Mouse (Mus musculus) adrenal gland, postnatal 14 days (tissue): ENCODE measurements around the gene Ube2n. TPM values are rescaled to one million over a fixed set of nuclear protein-coding genes. Genes with fewer than 3 reads are reported as not detected.
A peak's percentile ranks its signal among the peaks of the same experiment; 100 is the strongest.
"Not testable (repeated sequence)": the region's sequence is repeated elsewhere in the genome, so short reads cannot be mapped to it uniquely, and the experiment has no call there.

Experiments
- DNase-seq: peaks from one replicate; pipeline ENCODE4 v3.0.0; 2021; ENCODE audit warnings: mixed read lengths
- total RNA-seq: library from RNA; stranded (reverse); gene quantifications from 2 replicates; pipeline ENCODE4 v1.2.3, GENCODE M21; 2021

The Ube2n gene
- total RNA-seq, 1 experiment from 2014 or later, result 134 TPM

DNA sequence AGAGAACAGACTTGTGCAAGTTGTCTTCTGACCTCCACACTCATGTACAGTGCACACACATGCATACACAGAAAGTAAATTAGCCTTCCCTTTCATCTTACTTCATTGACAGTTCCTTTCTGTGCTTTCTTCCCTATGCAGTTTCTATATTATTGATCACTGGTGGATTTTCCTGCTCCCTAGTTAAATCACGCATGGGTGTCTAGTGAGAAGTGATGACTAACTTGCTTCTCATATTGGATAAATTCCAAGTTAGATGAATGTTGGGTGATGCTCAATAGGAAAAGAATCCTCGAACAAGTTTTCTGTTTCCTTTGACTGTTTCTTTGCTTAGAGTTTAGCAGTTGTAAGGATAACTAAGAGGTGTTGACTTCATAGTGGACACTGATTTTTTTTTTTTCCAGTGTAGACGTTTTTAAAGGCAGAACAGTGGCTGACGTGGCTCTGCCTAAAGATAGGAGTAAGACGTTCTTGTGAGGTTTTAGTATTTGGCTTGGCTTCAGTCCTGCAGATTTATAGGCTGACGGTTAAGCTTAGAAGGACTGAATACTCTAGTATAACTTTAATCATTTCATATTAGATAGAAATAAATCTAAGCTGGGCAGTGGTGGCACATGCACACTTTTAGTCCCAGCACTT, 10.2 kb downstream of the Ube2n start:
- no peak for DNase-seq

- DNase-seq, result no peak
These were observed 10.9 kb downstream of the Ube2n start for GRCm38 (mm10) chr10:95525871-95526270.

- no peak for DNase-seq
These were observed 11.7 kb downstream of the Ube2n start for GRCm38 (mm10) chr10:95526495-95527122.

DNA sequence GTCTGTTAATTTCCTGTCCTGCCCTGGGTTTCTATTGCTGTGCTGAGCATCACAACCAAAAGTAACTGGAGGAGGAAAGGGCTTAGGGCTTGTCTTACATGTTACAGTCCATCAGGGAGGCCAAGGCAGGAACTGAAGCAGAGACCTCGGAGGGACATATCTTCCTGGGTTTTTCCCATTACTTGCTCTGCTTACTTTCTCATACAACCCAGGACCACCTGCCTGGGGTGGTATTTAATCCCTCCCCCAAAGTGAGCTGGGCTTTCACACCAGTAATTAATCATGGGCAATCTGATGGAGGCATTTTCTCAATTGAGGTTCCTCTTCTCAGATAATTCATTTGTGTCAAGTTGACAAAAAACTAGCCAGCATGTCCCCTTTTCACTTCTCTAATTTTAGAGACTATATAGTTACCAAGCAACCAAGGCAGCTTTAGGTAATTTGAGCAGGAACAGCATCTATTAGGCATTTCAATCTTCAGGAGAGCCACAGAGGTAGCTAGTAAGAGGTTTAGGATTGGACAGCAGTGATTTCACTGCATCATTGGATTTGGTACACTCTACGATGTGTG, 15.7 kb downstream of the Ube2n start:
- no peak for DNase-seq

- no peak for DNase-seq
These were observed 18.0 kb downstream of the Ube2n start for GRCm38 (mm10) chr10:95532916-95533315.

DNA sequence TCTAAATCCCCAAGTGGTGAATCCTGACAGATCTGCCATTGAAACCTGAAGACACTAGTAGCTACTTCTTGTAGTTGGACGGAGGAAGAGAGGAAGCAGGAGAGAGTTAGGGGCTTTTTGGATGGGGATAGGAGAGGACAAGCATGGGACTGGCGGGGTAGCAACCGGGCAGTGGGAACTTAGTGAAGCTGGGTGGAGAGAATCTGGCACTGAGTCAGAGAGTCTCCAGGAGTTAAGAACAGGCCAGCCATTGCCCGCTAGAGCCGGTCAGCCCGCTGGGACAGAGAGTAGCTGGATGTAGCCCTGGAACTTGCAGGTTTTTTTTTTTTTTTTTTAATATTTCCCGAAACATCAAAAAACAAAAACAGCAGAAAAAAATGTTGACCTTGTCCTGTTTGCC, 18.4 kb downstream of the Ube2n start:
- DNase-seq, result peak; percentile 39

DNA sequence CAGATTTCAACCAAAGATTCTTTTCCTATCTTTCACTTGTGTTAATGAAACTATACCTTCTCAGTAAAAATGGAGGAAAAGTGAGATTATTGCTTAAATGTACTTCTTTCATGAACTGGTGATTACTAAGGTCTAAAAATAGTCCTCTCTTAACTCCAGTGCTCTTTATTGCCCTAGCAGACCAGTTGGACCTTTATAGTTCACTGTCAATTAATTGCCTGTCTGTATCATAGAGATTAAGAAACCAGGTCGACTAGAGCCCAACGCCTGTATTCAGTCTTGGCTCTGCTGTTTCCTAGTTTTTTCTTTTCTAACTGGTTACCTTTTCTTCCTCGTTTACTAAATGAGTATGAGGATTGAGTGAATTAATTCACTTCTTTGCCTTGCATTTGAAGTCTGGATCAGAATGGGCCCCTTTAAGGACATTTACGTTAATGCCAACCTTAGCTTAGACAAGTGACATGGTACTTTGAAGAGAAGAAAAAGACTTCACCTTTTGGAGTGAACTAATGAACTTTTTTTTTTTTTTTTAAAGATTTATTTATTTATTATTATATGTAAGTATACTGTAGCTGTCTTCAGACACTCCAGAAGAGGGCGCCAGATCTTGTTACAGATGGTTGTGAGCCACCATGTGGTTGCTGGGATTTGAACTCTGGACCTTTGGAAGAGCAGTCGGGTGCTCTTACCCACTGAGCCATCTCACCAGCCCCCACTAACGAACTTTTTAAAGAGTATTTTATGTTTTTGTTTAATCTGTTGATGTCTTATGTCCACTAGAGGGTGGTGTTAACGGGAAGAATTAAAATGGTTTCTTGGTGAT, 20.7 kb downstream of the Ube2n start:
- no peak for DNase-seq

DNA sequence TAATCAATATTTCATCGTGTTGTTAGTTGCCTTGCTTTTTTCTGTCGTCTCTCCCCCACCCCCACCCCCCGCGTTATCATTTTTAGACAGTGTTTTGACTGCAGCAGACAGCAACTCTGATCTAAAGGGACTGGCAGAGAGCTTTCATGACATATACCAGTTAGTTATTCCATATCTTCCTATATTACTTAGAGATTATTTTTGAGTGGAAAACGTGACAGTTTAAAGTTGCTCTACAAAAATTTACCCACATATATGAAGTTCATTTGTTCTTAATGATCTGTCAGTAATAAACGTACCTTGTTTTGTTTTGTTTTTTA, 21.2 kb downstream of the Ube2n start:
- DNase-seq, result no peak

DNA sequence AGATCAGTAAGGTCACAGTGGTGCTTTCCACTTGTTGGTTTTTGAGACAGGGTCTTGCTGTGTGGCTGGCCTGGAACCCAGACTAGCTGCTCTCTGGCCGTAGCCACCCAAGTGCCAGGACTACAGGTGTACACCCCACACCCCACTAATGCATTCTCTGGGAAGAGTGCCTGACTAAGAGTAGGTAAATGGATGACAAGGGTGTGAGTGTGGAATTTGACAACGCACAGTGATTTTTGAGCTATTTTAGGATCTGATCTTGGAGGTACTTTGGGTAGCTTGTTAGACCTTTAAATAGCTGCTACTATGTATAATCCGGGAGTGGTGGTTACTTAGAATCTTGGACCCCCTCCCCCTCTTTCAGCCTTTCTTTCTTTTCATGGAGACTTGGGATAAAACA, 24.3 kb downstream of the Ube2n start:
- DNase-seq, result no peak

DNA sequence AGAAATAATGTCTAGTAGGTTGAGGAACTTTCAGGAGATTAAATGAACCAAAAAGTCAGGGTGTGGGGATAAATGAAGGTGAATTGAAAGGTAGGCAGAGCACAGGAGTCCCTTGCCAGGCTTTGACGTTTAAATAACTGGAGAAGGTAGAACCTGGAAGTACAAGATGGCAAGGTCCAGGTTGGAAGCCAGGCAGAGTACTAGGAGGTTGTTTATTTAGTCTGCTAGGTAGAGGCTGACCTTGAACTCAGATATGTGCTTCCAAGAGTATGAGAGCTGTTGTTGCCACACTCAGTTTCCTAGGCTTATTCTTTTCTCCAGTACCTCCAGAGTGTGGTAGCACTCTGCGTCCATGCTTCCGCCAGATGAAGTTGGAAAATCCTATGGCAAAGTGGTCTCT, 24.9 kb downstream of the Ube2n start:
- no peak for DNase-seq

DNA sequence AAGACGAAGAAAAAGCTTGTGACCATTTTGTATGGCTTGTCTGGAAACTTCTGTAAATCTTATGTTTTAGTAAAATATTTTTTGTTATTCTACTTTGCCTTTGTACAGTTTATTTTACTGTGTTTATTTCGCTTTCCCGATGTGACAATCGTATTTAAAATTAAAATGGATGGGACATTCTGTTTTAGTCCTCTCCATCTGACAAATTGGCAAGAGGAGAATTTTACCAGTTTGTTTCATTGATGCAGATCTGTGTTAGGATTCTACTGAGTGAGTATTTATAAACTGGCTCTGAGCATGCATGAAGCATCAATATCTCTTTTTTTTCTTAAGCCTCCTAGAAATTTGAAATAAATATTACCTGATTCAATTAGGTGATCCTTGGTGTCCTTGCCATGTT, 28.0 kb downstream of the Ube2n start:
- DNase-seq, result no peak

DNA sequence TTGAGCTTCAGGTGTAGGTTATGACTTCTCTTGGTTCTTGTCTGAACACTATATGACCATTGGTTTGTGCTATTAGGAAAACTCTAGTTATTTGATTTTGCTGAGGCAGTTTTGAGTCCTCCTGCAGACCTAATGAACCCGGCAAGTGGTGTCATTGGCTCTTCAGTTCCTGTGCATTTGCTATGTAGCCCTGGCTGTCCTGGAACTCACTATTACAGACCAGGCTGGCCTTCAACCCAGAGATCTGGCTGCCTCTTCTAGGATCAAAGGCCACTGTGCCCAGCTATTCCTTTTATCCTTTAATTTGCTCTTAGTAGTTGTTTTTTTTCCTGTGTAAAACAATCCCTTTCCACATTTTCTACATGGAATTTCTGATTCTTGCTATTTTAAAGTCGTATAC, 28.4 kb downstream of the Ube2n start:
- no peak for DNase-seq

DNA sequence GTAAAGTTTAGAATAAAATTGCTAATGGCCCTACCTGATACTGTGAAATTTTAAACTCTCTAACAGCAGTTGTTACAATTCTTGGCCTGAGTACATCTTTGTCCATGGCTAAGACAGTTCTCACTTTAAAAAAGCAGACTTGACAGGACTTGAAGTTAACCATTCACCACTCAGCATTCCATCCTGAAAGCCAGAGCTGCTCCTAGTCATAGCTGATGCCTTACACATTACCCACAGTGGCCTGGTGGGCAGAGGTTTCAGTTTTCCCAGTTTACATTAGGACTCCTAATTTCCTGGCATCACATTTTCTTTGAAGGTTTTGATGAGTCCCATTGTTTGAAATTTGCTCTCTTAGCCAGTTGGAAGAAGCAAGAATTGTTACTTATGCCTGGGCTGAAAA, 29.1 kb downstream of the Ube2n start:
- no peak for DNase-seq

DNA sequence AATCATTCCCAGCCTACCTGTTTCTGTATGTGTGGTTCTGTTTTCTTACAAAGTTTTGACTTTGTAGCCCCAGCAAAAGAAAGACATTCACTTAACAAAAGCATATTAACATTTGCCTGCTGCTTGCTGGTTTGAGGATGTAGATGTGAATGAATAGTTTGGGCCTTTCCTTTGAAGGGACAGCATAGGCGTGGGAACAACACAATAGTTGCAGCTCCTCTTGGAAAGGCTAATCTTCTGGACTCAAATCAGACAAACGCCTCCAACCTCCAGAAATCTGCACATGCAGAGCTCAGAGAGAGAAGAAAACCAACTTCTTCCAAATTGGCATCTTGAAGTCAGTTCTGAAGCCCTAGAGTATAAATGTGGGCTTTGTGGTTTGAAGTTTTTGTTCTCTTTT, 29.7 kb downstream of the Ube2n start:
- no peak for DNase-seq

- DNase-seq, result no peak
These were observed 30.1 kb downstream of the Ube2n start for GRCm38 (mm10) chr10:95545051-95545450.

DNA sequence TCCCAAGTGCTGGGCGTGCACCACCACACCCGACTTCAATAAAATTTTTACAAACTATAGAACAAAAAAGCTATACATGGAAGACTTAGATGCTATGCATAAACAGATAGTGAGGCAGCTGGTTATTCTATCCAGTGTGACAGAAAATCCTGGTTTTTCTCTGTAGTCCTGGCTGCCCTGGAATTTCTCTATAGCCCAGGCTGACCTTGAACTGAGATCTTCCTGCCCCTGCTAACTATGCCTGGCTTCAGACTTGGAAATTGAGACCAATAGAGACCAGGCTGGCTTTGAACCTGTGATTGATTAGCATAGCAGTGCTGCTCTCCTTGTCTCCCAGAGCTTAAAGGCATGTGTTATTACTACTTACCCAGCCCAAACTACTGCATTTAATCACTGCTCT, 31.2 kb downstream of the Ube2n start:
- no peak for DNase-seq

GRCm38 (mm10) chr10:95548154-95548826, 33.3 kb downstream of the Ube2n start:
- DNase-seq, result no peak

DNA sequence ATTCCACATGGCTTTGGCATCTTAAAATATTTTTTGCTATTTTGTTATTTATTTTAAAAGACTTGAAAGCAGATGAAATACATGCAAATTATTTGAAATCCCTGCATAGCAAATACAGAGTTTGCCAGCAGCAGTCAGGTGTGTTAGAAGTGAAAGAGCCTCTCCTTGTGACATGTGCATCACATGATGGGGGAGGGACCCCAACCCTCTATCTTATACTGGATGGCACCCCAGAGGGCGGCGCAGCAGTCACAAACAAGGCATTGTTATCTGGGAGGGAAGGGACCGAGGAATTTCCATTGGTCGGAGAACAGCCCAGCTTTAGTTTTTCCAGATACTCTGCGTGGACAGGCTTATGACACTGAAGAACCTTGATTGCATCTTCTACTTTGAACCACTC, 34.1 kb downstream of the Ube2n start:
- DNase-seq, result not testable (repeated sequence)

DNA sequence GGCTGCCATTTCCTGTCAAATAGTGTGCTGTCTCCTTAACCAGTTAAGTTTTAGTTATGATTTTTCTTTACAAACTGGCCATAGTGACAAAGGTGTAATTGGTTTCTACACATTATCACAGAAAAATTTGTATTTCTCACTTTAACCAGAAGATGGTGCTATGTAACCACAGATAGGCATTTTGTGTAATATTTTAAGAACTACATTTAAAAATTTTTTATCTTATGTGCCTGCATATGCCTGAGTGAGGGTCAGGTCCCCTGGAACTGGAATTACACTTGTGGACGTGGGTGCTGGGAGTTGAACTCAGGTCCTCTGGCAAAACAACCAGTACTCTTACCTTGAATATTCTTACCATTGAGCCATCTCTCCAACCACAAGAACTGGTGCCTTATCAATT, 35.6 kb downstream of the Ube2n start:
- DNase-seq, result no peak

GRCm38 (mm10) chr10:95551752-95552151, 36.8 kb downstream of the Ube2n start:
- no peak for DNase-seq

DNA sequence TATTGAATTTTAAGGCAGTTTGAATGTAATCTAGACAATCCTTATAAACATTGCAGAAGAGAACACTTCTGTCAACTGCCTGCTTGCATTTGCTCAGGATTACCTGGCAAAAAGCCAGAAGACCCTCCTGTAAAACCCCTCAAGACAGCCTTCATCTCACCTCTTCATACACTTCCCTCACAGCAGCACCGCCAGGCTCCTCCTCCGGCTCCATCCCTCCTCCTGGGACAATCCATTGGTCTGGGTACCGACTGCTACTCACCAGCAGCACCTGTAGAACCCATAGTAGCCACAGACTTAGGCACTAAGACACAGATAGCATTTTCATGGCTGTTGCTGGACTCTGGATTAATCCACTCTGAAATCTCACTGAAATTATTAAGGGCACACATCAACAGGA, 37.4 kb downstream of the Ube2n start:
- no peak for DNase-seq

DNA sequence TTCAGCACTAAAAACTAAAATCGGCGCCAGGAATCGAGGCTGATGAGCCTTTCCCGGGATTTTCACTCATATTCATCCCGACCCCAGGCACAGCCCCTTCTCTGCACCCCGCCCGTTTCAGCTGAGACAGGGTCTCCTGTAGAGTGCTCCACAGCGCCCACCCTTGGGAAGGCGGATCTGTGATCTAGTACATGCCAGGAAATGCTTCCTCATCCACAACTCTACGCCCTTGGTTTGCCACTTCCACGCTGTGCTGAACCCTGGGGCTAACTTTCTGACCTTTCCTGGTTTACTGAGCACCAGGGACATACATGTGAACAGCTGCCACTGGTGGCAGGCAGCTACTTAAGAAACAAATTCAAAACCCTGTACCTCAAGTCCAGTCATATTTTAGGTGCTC, 40.9 kb downstream of the Ube2n start:
- no peak for DNase-seq

- DNase-seq, result peak; percentile 42
These were observed 42.4 kb downstream of the Ube2n start for GRCm38 (mm10) chr10:95557337-95557828.
